Mouse (Mus musculus) cerebellum, postnatal 4 days (tissue): Measurements from ENCODE around the gene Igsf9b.

Experiments
- DNase-seq, 2 experiments: peaks; one replicate each; pipeline ENCODE4 v3.0.0; 2022; ENCODE audit warnings: low spot score in 2 of 2, mixed read lengths in 1 of 2

Igsf9b gene

GRCm38 (mm10) chr9:27330374-27330773 lies 31.4 kb downstream of the Igsf9b start:
- no peak for DNase-seq

GRCm38 (mm10) chr9:27331538-27331937 lies 32.5 kb downstream of the Igsf9b start:
- DNase-seq: peak in 1 of 2 experiments; percentile 63

GRCm38 (mm10) chr9:27334895-27335294 lies 35.9 kb downstream of the Igsf9b start:
- no peak for DNase-seq

GRCm38 (mm10) chr9:27336962-27337636 lies 38.1 kb downstream of the Igsf9b start:
- DNase-seq: no peak

GRCm38 (mm10) chr9:27339168-27339567 lies 40.2 kb downstream of the Igsf9b start:
- no peak for DNase-seq

- no peak for DNase-seq
Observed at GRCm38 (mm10) chr9:27346541-27347269, 47.7 kb downstream of the Igsf9b start.

GRCm38 (mm10) chr9:27353082-27353481 lies 54.1 kb downstream of the Igsf9b start:
- no peak for DNase-seq

GRCm38 (mm10) chr9:27357893-27358292 lies 58.9 kb downstream of the Igsf9b start:
- DNase-seq: no peak

- DNase-seq: no peak
Observed at GRCm38 (mm10) chr9:27367231-27367630, 68.2 kb downstream of the Igsf9b start.

- DNase-seq: no peak
Observed at GRCm38 (mm10) chr9:27369108-27369507, 70.1 kb downstream of the Igsf9b start.

- DNase-seq: no peak
Observed at GRCm38 (mm10) chr9:27375746-27376145, 76.7 kb downstream of the Igsf9b start.

- DNase-seq: peak in 1 of 2 experiments; percentile 16
Observed at GRCm38 (mm10) chr9:27386951-27387350, 87.9 kb downstream of the Igsf9b start.

GRCm38 (mm10) chr9:27396500-27396899 lies 97.5 kb downstream of the Igsf9b start, which contains the start of gene Spata19:
Gene Spata19, plus strand, starts transcription at chr9:27396800.
- DNase-seq: no peak

- no peak for DNase-seq
Observed at GRCm38 (mm10) chr9:27401169-27401568, 102.2 kb downstream of the Igsf9b start.
